Mouse (Mus musculus) myocyte (in vitro differentiated cells): Measurements from ENCODE around the gene Snx14.

ENCODE experiments used
- CEBPB ChIP-seq: IDR thresholded peaks from 2 replicates; pipeline ENCODE4 v1.6.1; 2011; ENCODE audit warnings: mild to moderate bottlenecking, moderate library complexity; ENCODE audit not compliant: poor library complexity, insufficient read depth, severe bottlenecking
- E2F4 ChIP-seq: IDR thresholded peaks from one replicate; pipeline ENCODE4 v1.6.1; 2011; ENCODE audit warnings: mild to moderate bottlenecking, control low read depth, moderate library complexity; ENCODE audit not compliant: insufficient read depth
- MAX ChIP-seq: IDR thresholded peaks from one replicate; pipeline ENCODE4 v1.6.1; 2011; ENCODE audit warnings: low read depth, mild to moderate bottlenecking, control low read depth
- MYOD1 ChIP-seq, 3 experiments: IDR thresholded peaks; one replicate each; pipeline ENCODE4 v1.6.1; 2011; ENCODE audit warnings: control low read depth in 2 of 3, low read depth in 2 of 3, mild to moderate bottlenecking in 2 of 3, moderate library complexity in 1 of 3; ENCODE audit not compliant: insufficient read length in 2 of 3, control insufficient read depth in 1 of 3
- MYOG ChIP-seq, 3 experiments: IDR thresholded peaks; one replicate each; pipeline ENCODE4 v1.6.1; 2011; ENCODE audit warnings: control low read depth in 2 of 3, low read depth in 2 of 3, mild to moderate bottlenecking in 2 of 3; ENCODE audit not compliant: insufficient read length in 2 of 3, control insufficient read depth in 1 of 3, insufficient read depth in 1 of 3
- POLR2A ChIP-seq: IDR thresholded peaks from one replicate; pipeline ENCODE4 v1.6.1; 2011; ENCODE audit warnings: low read depth, mild to moderate bottlenecking, control low read depth, moderate library complexity; ENCODE audit not compliant: insufficient read length
- POLR2AphosphoS2 ChIP-seq: IDR thresholded peaks from one replicate; pipeline ENCODE4 v1.6.1; 2011; ENCODE audit warnings: low read depth, control low read depth; ENCODE audit not compliant: insufficient read length
- REST ChIP-seq: IDR thresholded peaks from one replicate; pipeline ENCODE4 v1.6.1; 2011; ENCODE audit warnings: mild to moderate bottlenecking, control low read depth, moderate library complexity; ENCODE audit not compliant: insufficient read depth, insufficient read length
- TCF12 ChIP-seq: IDR thresholded peaks from one replicate; pipeline ENCODE4 v1.6.1; 2011; ENCODE audit warnings: mild to moderate bottlenecking, control low read depth; ENCODE audit not compliant: poor library complexity, insufficient read depth, severe bottlenecking
- TCF3 ChIP-seq: IDR thresholded peaks from one replicate; pipeline ENCODE4 v1.6.1; 2011; ENCODE audit warnings: low read depth, control low read depth; ENCODE audit not compliant: insufficient read length
- USF1 ChIP-seq: IDR thresholded peaks from one replicate; pipeline ENCODE4 v1.6.1; 2011; ENCODE audit warnings: low read depth, mild to moderate bottlenecking, control low read depth, moderate library complexity

DNA sequence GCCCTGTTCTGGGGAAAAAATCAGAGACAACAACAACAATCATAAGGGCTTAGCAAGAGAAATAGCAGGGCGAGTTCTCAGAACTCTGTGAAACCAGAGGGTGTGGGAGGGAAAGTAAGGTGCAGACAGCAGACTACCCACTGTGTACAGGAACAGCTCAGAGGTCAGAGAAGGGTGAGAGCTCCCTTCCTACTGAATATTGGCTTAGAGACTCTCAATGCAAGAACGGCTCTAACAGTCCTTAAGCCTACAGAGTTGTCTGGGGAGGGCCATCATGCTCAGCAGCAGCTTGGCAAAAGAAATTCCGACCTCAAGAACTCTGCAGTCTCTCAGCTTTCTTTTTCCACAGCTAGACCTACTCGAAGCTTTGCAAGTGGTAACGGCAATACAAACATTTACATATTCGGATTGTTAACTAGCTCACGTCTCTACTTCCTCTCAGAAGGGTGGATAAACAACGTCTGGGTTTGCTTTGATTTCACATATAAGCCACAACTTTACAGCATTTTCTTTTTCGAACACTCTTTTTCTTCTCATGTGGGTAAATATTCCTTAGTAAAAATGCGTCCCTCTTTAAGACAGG, 109.5 kb downstream of the Snx14 start:
- no peak for TF ChIP-seq MYOD1 (IDR thresholded peaks at IDR 0.05; ENCODE audit: control insufficient read depth in 1 of 3, insufficient read length in 2 of 3, low read depth in 2 of 3)
- TF ChIP-seq MAX, result no peak
- TF ChIP-seq TCF12, result no peak
- no peak for TF ChIP-seq MYOG (IDR thresholded peaks at IDR 0.05; ENCODE audit: control insufficient read depth in 1 of 3, insufficient read depth in 1 of 3, insufficient read length in 2 of 3, low read depth in 2 of 3)
- TF ChIP-seq POLR2A, result no peak
- no peak for TF ChIP-seq REST
- TF ChIP-seq CEBPB, result no peak
- TF ChIP-seq POLR2AphosphoS2, result no peak
- no peak for TF ChIP-seq E2F4
- no peak for TF ChIP-seq USF1
- no peak for TF ChIP-seq TCF3
